Mouse (Mus musculus): ENCODE measurements at regions not wholly inside any gene's neighbourhood (a gene's known extent, or its start where the extent isn't known, plus 50 kb on each side); places are given as distances from the start of the nearest gene placed in this dataset.

- H3K27me3 ChIP-seq (ENCODE audit: control insufficient read depth, insufficient read depth, low read length): no peaks in the 10 kb centered on the region
- H3K4me1 ChIP-seq (ENCODE audit: control insufficient read depth, insufficient read depth, low read length): no peaks in the 10 kb centered on the region
- H3K36me3 ChIP-seq (ENCODE audit: control insufficient read depth, insufficient read depth, low read length): no peaks in the 10 kb centered on the region
- no peak overlapping the region for H3K27ac ChIP-seq (ENCODE audit: low read length)
- H3K9me3 ChIP-seq (ENCODE audit: control insufficient read depth, low read depth, low read length): no peaks in the 10 kb centered on the region
- H3K9ac ChIP-seq (replicated peaks; ENCODE audit: low read depth, low read length): no peak overlapping the region
- no peak for ATAC-seq (ENCODE audit: insufficient number of reproducible peaks, insufficient read depth, low FRiP score, low read depth)
- WGBS: 91% methylated on average over 10 of the region's 10 CpGs
- no peak overlapping the region for H3K4me2 ChIP-seq (replicated peaks; ENCODE audit: low read depth, low read length)
- no peak overlapping the region for H3K4me3 ChIP-seq (ENCODE audit: low read depth, low read length)
Observed at GRCm38 (mm10) chr4:33720972-33721371, 203.4 kb upstream of the Cnr1 start.

- 89% methylated on average over 4 of the region's 4 CpGs for WGBS
- Histone ChIP-seq H3K27me3 (ENCODE audit: control insufficient read depth, insufficient read depth, low read length) (no peaks in the 10 kb centered on the region), H3K4me3 (ENCODE audit: low read depth, low read length) (no peak overlapping the region), H3K4me2 (replicated peaks; ENCODE audit: low read depth, low read length) (no peak overlapping the region), H3K27ac (ENCODE audit: low read length) (no peak overlapping the region), H3K36me3 (ENCODE audit: control insufficient read depth, insufficient read depth, low read length) (no peaks in the 10 kb centered on the region), H3K4me1 (ENCODE audit: control insufficient read depth, insufficient read depth, low read length) (no peaks in the 10 kb centered on the region), H3K9ac (replicated peaks; ENCODE audit: low read depth, low read length) (no peak overlapping the region), H3K9me3 (ENCODE audit: control insufficient read depth, low read depth, low read length) (no peaks in the 10 kb centered on the region)
- ATAC-seq (ENCODE audit: insufficient number of reproducible peaks, insufficient read depth, low FRiP score, low read depth): no peak
Observed at GRCm38 (mm10) chr4:33721971-33722370, 202.4 kb upstream of the Cnr1 start.

GRCm38 (mm10) chr4:33731837-33732236 lies 192.6 kb upstream of the Cnr1 start:
- Histone ChIP-seq H3K27me3 (ENCODE audit: control insufficient read depth, insufficient read depth, low read length) (no peaks in the 10 kb centered on the region), H3K4me3 (ENCODE audit: low read depth, low read length) (no peak overlapping the region), H3K4me2 (replicated peaks; ENCODE audit: low read depth, low read length) (no peak overlapping the region), H3K27ac (ENCODE audit: low read length) (no peak overlapping the region), H3K36me3 (ENCODE audit: control insufficient read depth, insufficient read depth, low read length) (no peaks in the 10 kb centered on the region), H3K9me3 (ENCODE audit: control insufficient read depth, low read depth, low read length) (no peaks in the 10 kb centered on the region), H3K4me1 (ENCODE audit: control insufficient read depth, insufficient read depth, low read length) (0 out of 2 replicates have a peak, but pooled peaks cover 2% of the 10 kb centered on the region), H3K9ac (replicated peaks; ENCODE audit: low read depth, low read length) (no peak overlapping the region)
- WGBS: 83% methylated on average over 4 of the region's 4 CpGs
- no peak for ATAC-seq (ENCODE audit: insufficient number of reproducible peaks, insufficient read depth, low FRiP score, low read depth)

GRCm38 (mm10) chr4:33734923-33735322 lies 189.5 kb upstream of the Cnr1 start:
- H3K36me3 ChIP-seq (ENCODE audit: control insufficient read depth, insufficient read depth, low read length): no peaks in the 10 kb centered on the region
- 54% methylated on average over 8 of the region's 8 CpGs for WGBS
- no peak for ATAC-seq (ENCODE audit: insufficient number of reproducible peaks, insufficient read depth, low FRiP score, low read depth)
- H3K9ac ChIP-seq (replicated peaks; ENCODE audit: low read depth, low read length): no peak overlapping the region
- no peaks in the 10 kb centered on the region for H3K27me3 ChIP-seq (ENCODE audit: control insufficient read depth, insufficient read depth, low read length)
- H3K4me2 ChIP-seq (replicated peaks; ENCODE audit: low read depth, low read length): no peak overlapping the region
- H3K27ac ChIP-seq (ENCODE audit: low read length): no peak overlapping the region
- H3K4me3 ChIP-seq (ENCODE audit: low read depth, low read length): no peak overlapping the region
- H3K4me1 ChIP-seq (ENCODE audit: control insufficient read depth, insufficient read depth, low read length): 0 out of 2 replicates have a peak, but pooled peaks cover 2% of the 10 kb centered on the region
- H3K9me3 ChIP-seq (ENCODE audit: control insufficient read depth, low read depth, low read length): no peaks in the 10 kb centered on the region

- no peak overlapping the region for H3K4me3 ChIP-seq (ENCODE audit: low read depth, low read length)
- H3K36me3 ChIP-seq (ENCODE audit: control insufficient read depth, insufficient read depth, low read length): no peaks in the 10 kb centered on the region
- ATAC-seq (ENCODE audit: insufficient number of reproducible peaks, insufficient read depth, low FRiP score, low read depth): no peak
- no peaks in the 10 kb centered on the region for H3K9me3 ChIP-seq (ENCODE audit: control insufficient read depth, low read depth, low read length)
- 0 out of 2 replicates have a peak overlapping the region, but pooled peaks have one; percentile 4 for H3K27ac ChIP-seq (ENCODE audit: low read length)
- 0 out of 2 replicates have a peak, but pooled peaks cover 2% of the 10 kb centered on the region for H3K4me1 ChIP-seq (ENCODE audit: control insufficient read depth, insufficient read depth, low read length)
- H3K4me2 ChIP-seq (replicated peaks; ENCODE audit: low read depth, low read length): no peak overlapping the region
- no peak overlapping the region for H3K9ac ChIP-seq (replicated peaks; ENCODE audit: low read depth, low read length)
- H3K27me3 ChIP-seq (ENCODE audit: control insufficient read depth, insufficient read depth, low read length): no peaks in the 10 kb centered on the region
- 56% methylated on average over 3 of the region's 3 CpGs for WGBS
Observed at GRCm38 (mm10) chr4:33735442-33735966, 188.9 kb upstream of the Cnr1 start.

GRCm38 (mm10) chr4:33736061-33736701 lies 188.2 kb upstream of the Cnr1 start:
- no peak overlapping the region for H3K9ac ChIP-seq (replicated peaks; ENCODE audit: low read depth, low read length)
- 0 out of 2 replicates have a peak, but pooled peaks cover 2% of the 10 kb centered on the region for H3K4me1 ChIP-seq (ENCODE audit: control insufficient read depth, insufficient read depth, low read length)
- no peak overlapping the region for H3K4me3 ChIP-seq (ENCODE audit: low read depth, low read length)
- no peaks in the 10 kb centered on the region for H3K9me3 ChIP-seq (ENCODE audit: control insufficient read depth, low read depth, low read length)
- no peaks in the 10 kb centered on the region for H3K27me3 ChIP-seq (ENCODE audit: control insufficient read depth, insufficient read depth, low read length)
- H3K4me2 ChIP-seq (replicated peaks; ENCODE audit: low read depth, low read length): no peak overlapping the region
- no peak overlapping the region for H3K27ac ChIP-seq (ENCODE audit: low read length)
- no peak for ATAC-seq (ENCODE audit: insufficient number of reproducible peaks, insufficient read depth, low FRiP score, low read depth)
- whole genome bisulfite sequencing: 82% methylated on average over 9 of the region's 9 CpGs
- H3K36me3 ChIP-seq (ENCODE audit: control insufficient read depth, insufficient read depth, low read length): no peaks in the 10 kb centered on the region

GRCm38 (mm10) chr4:33737337-33737736 lies 187.1 kb upstream of the Cnr1 start:
- no peak for ATAC-seq (ENCODE audit: insufficient number of reproducible peaks, insufficient read depth, low FRiP score, low read depth)
- WGBS: 80% methylated on average over 1 of the region's 1 CpGs

GRCm38 (mm10) chr4:33737859-33738417 lies 186.5 kb upstream of the Cnr1 start:
- Histone ChIP-seq H3K4me2 (replicated peaks; ENCODE audit: low read depth, low read length) (no peak overlapping the region), H3K9ac (replicated peaks; ENCODE audit: low read depth, low read length) (no peak overlapping the region), H3K9me3 (ENCODE audit: control insufficient read depth, low read depth, low read length) (no peaks in the 10 kb centered on the region), H3K27me3 (ENCODE audit: control insufficient read depth, insufficient read depth, low read length) (no peaks in the 10 kb centered on the region), H3K36me3 (ENCODE audit: control insufficient read depth, insufficient read depth, low read length) (no peaks in the 10 kb centered on the region), H3K4me1 (ENCODE audit: control insufficient read depth, insufficient read depth, low read length) (0 out of 2 replicates have a peak, but pooled peaks cover 2% of the 10 kb centered on the region), H3K27ac (ENCODE audit: low read length) (no peak overlapping the region), H3K4me3 (ENCODE audit: low read depth, low read length) (no peak overlapping the region)
- no peak for ATAC-seq (ENCODE audit: insufficient number of reproducible peaks, insufficient read depth, low FRiP score, low read depth)
- 42% methylated on average over 8 of the region's 8 CpGs for WGBS

More at GRCm38 (mm10) chr4:33737337-33737736, 187.1 kb upstream of the Cnr1 start:
- Histone ChIP-seq H3K4me1 (ENCODE audit: control insufficient read depth, insufficient read depth, low read length) (0 out of 2 replicates have a peak, but pooled peaks cover 2% of the 10 kb centered on the region), H3K27me3 (ENCODE audit: control insufficient read depth, insufficient read depth, low read length) (no peaks in the 10 kb centered on the region), H3K27ac (ENCODE audit: low read length) (no peak overlapping the region), H3K4me2 (replicated peaks; ENCODE audit: low read depth, low read length) (no peak overlapping the region), H3K4me3 (ENCODE audit: low read depth, low read length) (no peak overlapping the region), H3K36me3 (ENCODE audit: control insufficient read depth, insufficient read depth, low read length) (no peaks in the 10 kb centered on the region), H3K9ac (replicated peaks; ENCODE audit: low read depth, low read length) (no peak overlapping the region), H3K9me3 (ENCODE audit: control insufficient read depth, low read depth, low read length) (no peaks in the 10 kb centered on the region)

Measured in stomach, embryonic 14.5 days (tissue).